Mouse (Mus musculus): ENCODE measurements around the gene Dkkl1. TPM values are rescaled to one million over a fixed set of nuclear protein-coding genes. Genes with fewer than 3 reads are reported as not detected.
A peak's percentile ranks its signal among the peaks of the same experiment; 100 is the strongest.

Dkkl1 gene
- total RNA-seq, 2 experiments from 2014 or later, result not detected

GRCm38 (mm10) chr7:45229459-45230203 is 17.7 kb upstream of the Dkkl1 start:
- DNase-seq, result no peak

GRCm38 (mm10) chr7:45229046-45229445 is 17.1 kb upstream of the Dkkl1 start:
- DNase-seq, result no peak

GRCm38 (mm10) chr7:45228548-45228947 is 16.6 kb upstream of the Dkkl1 start:
- DNase-seq, result no peak

GRCm38 (mm10) chr7:45226421-45226820 is 14.5 kb upstream of the Dkkl1 start:
- no peak for DNase-seq

DNA sequence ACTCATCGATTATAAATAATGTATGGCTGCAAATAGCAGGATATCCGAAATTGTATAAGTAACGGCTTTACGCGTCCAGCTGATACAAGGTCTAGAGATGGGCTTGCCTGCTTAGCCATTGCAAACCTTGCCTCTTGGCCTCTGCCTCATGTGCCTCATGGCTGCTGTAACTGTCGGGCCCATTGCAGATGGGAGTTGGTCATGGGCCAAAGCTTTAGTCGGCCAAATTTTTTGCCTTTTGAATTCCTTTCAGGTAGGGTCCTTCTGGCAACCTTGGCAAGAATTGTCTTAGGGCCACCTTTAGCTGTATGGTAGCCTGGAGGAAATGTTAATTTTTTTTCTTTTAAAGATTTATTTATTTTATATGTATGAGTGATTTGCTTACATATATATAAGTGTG is 12.9 kb upstream of the Dkkl1 start:
- no peak for DNase-seq

DNA sequence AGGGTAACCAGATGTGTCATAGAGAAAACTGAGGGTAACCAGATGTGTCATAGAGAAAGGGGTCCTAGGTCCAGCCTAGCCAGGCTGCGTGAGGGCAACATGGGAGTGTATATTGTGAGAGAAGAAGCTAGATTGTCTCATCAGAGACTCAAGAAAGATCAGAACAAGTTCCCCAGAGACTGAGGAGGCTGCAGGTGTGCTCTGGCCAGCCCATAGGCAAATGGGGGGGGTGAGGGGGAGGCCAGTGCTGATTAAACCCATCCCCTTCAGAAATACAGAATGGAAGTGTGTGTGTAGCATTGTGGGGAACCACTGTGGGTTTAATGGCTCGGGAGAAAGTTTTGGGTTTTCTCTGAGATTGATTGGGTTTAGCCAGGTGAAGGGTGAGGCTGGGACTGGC is 9.7 kb upstream of the Dkkl1 start:
- no peak for DNase-seq

GRCm38 (mm10) chr7:45216442-45217183 is 4.7 kb upstream of the Dkkl1 start:
- peak; percentile 64 to 82 for DNase-seq

GRCm38 (mm10) chr7:45215673-45216441 is 3.9 kb upstream of the Dkkl1 start, which contains the start of gene Tead2:
Gene Tead2, plus strand, starts transcription at chr7:45215753.
- peak; percentile 60 to 75 for DNase-seq

DNA sequence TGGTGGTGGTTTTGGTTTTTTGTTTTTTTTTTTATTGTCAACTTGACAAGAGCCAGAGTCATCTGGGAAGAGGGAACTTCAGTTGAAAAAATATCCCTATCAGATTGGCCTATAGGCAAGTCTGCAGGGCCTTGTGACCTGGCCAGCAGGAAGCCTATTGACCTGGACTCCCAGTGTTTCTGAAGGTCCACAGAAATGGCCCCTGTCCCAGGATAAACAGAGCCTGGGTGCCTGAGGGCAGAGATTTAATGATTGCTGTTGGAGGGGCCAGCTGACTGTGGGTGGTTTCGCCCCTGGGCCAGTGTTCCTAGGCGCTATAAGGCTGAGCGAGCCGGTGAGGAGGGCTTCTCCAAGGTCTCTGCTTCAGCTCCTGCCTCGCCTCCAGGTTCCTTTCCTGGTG is 1.8 kb upstream of the Dkkl1 start:
- DNase-seq, result no peak

DNA sequence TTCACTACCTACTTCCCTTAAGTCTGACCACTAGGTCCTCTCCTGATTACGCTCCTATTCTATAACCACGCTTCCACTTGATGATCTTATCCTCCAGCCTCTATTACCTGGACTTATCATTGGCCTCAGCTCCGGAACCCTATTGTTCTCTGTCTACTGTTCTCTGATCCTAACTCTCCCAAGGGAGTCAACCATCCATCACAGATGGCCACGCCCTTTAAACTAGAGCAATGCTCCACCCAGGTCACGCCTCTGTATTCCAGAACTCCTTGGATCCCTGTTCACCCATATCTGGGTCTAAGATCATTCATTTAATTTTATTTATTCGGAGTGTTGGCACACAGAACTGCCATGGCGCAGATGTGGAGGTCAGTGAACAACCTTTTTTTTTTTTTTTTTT is 409 bp upstream of the Dkkl1 start:
- no peak for DNase-seq

GRCm38 (mm10) chr7:45211070-45211469 is 877 bp downstream of the Dkkl1 start:
- DNase-seq, result no peak

- DNase-seq, result no peak
Measured at GRCm38 (mm10) chr7:45208260-45208659, 3.7 kb downstream of the Dkkl1 start.

GRCm38 (mm10) chr7:45204380-45205143 is 7.4 kb downstream of the Dkkl1 start, which contains the start of gene Ccdc155:
Gene Ccdc155, minus strand, starts transcription at chr7:45204892.
- DNase-seq, result peak; percentile 91 to 93

- no peak for DNase-seq
Measured at GRCm38 (mm10) chr7:45202654-45203053, 9.3 kb downstream of the Dkkl1 start.

DNA sequence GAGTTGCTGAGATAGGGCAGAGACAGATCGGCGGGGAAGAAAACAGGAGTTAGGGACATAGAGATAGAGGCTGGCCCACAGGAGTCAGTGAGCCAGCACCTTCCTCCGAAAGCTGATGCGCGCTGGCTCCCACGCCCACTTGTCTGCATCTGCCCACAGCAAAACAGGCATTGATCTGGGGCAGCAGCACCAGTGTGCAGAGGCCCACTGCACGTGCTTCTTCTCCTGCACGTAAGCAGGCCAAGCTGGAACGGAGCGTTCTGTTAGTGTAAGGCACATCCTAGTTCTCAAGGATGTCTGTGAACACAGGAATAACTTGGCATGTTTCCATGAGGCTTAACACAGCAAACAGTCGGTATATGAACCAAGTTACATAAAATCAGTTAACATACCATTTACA is 13.0 kb downstream of the Dkkl1 start:
- no peak for DNase-seq

GRCm38 (mm10) chr7:45198435-45198834 is 13.5 kb downstream of the Dkkl1 start:
- peak; percentile 86 for DNase-seq

DNA sequence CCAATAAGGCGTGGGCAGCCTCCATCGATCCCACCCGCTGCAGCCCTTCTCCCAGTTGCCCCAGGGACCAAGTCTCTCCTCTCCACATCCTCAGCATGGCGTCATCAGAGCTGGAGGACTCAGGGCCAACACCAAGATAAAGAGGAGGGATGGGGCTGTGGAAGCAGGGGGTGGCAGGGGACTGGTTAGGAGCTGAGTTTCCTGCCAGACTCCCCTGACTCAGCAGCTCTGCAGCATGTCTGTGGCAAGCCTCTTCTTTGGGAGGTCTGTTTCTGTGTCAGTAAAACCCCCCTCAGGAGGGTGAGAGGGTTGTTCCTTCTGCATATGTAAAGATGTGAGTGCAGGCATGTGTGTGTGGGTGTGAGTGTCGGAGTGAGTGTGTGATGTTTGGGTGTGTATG is 15.0 kb downstream of the Dkkl1 start:
- DNase-seq, result no peak

DNA sequence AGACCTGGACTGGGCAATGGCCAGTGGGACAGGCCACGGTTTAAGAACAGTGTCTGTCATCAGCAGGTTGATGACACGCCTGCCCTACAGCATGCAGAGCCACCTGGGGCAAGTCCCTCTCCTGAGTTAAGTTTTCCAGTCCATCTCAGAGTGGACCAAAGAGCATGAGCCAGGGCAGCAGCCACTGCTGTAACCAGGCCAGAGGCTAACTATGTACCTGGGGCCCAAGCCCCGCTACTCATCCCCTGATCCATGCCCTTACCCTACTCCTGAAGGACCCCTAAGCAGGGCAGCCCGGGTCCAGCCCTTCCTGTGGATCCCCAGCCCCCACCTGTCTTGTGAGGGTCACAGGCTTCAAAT is 15.8 kb downstream of the Dkkl1 start:
- DNase-seq, result no peak

- DNase-seq, result no peak
Measured at GRCm38 (mm10) chr7:45195341-45196175, 16.4 kb downstream of the Dkkl1 start.

DNA sequence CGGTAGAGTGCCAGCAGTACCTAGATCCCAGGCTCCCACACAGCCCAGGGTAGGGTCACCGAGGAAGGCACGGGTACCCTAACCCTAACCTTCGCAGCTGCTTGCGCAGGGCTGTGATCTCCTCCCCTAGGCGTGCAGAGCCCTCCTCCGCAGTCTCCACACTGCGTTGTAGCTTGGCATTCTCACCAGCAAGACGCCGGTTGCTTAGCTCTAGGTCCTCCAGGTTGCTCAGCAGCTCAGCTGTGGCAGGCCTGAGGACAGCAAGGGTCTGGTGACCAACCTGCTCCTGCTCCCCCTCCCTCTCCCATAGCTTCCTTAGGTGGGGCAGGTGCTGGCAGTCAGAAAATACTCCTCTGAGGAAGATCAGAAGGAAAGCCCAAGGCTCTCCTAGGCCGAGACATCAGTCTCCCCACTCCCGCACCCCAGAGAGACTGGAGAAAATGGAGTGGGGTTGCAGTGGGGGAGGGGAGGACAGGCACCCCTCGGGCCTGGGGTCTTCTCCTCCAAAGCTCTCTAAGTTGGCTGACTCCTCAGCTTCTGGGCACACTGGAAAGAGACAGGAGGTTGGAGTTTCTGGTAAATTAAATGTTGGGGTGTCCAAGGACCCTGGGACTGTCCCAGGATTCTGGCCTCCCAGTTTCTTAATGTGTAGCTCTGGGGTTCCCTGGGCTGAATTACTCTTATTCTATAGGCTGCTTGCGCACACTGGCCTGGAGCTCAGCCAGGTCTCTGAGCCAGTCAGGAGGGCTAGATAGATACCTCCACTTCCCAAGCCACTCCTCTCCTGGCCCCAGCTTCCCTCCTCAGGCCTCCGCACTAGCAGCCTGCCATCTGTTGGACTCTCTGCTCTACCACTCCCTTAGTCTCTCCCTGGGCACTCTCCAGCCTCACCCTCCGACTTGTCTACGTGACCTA is 17.8 kb downstream of the Dkkl1 start:
- DNase-seq, result no peak

Measured in adrenal gland, postnatal 36 days (tissue).